Mouse (Mus musculus): ENCODE measurements around the gene Crocc. TPM values are rescaled to one million over a fixed set of nuclear protein-coding genes. Genes with fewer than 3 reads are reported as not detected.

The Crocc gene
- total RNA-seq, 2 experiments from 2014 or later, result 51.4 to 62.7 TPM

- intact Hi-C loops (cut with DNase I), result loop anchor here (1.0 to 5.0 kb wide), 2 partner anchors 48 to 66 kb away; no protein-coding TSS in a partner anchor
- no peak for DNase-seq (ENCODE audit: low spot score in 2 of 2)
These were observed 29.7 kb downstream of the Crocc start for GRCm38 (mm10) chr4:141030541-141031206.

GRCm38 (mm10) chr4:141024992-141025391 lies 35.4 kb downstream of the Crocc start:
- DNase-seq (ENCODE audit: low spot score in 2 of 2), result no peak
- intact Hi-C loops (cut with DNase I), result no loop called here

- DNase-seq (ENCODE audit: low spot score in 2 of 2), result peak in 1 of 2 experiments; percentile 55
- intact Hi-C loops (cut with DNase I), result no loop called here
These were observed 36.3 kb downstream of the Crocc start for GRCm38 (mm10) chr4:141024052-141024451.

GRCm38 (mm10) chr4:141021614-141021929 lies 38.8 kb downstream of the Crocc start:
- no peak for DNase-seq (ENCODE audit: low spot score in 2 of 2)
- intact Hi-C loops (cut with DNase I), result no loop called here

- intact Hi-C loops (cut with DNase I), result no loop called here
These were observed 39.3 kb downstream of the Crocc start for GRCm38 (mm10) chr4:141020811-141021613.

GRCm38 (mm10) chr4:141020220-141020619 lies 40.1 kb downstream of the Crocc start:
- intact Hi-C loops (cut with DNase I), result no loop called here
- no peak for DNase-seq (ENCODE audit: low spot score in 2 of 2)

More at GRCm38 (mm10) chr4:141020811-141021613, 39.3 kb downstream of the Crocc start:
- no peak for DNase-seq (ENCODE audit: low spot score in 2 of 2)

GRCm38 (mm10) chr4:141017657-141018436 lies 42.5 kb downstream of the Crocc start:
- intact Hi-C loops (cut with DNase I), result no loop called here
- DNase-seq (ENCODE audit: low spot score in 2 of 2), result no peak

- peak in 1 of 2 experiments; percentile 78 for DNase-seq (ENCODE audit: low spot score in 2 of 2)
- intact Hi-C loops (cut with DNase I), result no loop called here
These were observed 44.0 kb downstream of the Crocc start for GRCm38 (mm10) chr4:141016311-141016710.

GRCm38 (mm10) chr4:141015356-141015755 lies 45.0 kb downstream of the Crocc start:
- intact Hi-C loops (cut with DNase I), result no loop called here
- DNase-seq (ENCODE audit: low spot score in 2 of 2), result no peak

GRCm38 (mm10) chr4:141014856-141015255 lies 45.5 kb downstream of the Crocc start:
- intact Hi-C loops (cut with DNase I), result no loop called here
- DNase-seq (ENCODE audit: low spot score in 2 of 2), result no peak

- no peak for DNase-seq (ENCODE audit: low spot score in 2 of 2)
- intact Hi-C loops (cut with DNase I), result no loop called here
These were observed 46.2 kb downstream of the Crocc start for GRCm38 (mm10) chr4:141014114-141014513.

GRCm38 (mm10) chr4:141012558-141012957 lies 47.8 kb downstream of the Crocc start:
- DNase-seq (ENCODE audit: low spot score in 2 of 2), result peak in 1 of 2 experiments; percentile 60
- intact Hi-C loops (cut with DNase I), result no loop called here

- intact Hi-C loops (cut with DNase I), result no loop called here
- no peak for DNase-seq (ENCODE audit: low spot score in 2 of 2)
These were observed 48.6 kb downstream of the Crocc start for GRCm38 (mm10) chr4:141011556-141012328.

GRCm38 (mm10) chr4:141010941-141011429 lies 49.4 kb downstream of the Crocc start:
- intact Hi-C loops (cut with DNase I), result no loop called here
- DNase-seq (ENCODE audit: low spot score in 2 of 2), result no peak

- no peak for DNase-seq (ENCODE audit: low spot score in 2 of 2)
- intact Hi-C loops (cut with DNase I), result no loop called here
These were observed 49.8 kb downstream of the Crocc start for GRCm38 (mm10) chr4:141010526-141010925.

- no peak for DNase-seq (ENCODE audit: low spot score in 2 of 2)
- intact Hi-C loops (cut with DNase I), result no loop called here
These were observed 50.2 kb downstream of the Crocc start, which contains the start of gene Mfap2 for GRCm38 (mm10) chr4:141010118-141010517. Gene Mfap2 (plus strand): TSS chr4:141010418.

GRCm38 (mm10) chr4:141008028-141008427 lies 52.3 kb downstream of the Crocc start:
- intact Hi-C loops (cut with DNase I), result no loop called here
- DNase-seq (ENCODE audit: low spot score in 2 of 2), result no peak

GRCm38 (mm10) chr4:141005983-141006382 lies 54.4 kb downstream of the Crocc start:
- intact Hi-C loops (cut with DNase I), result no loop called here
- no peak for DNase-seq (ENCODE audit: low spot score in 2 of 2)

- no peak for DNase-seq (ENCODE audit: low spot score in 2 of 2)
- intact Hi-C loops (cut with DNase I), result no loop called here
These were observed 63.5 kb downstream of the Crocc start for GRCm38 (mm10) chr4:140996812-140997211.

All from left cerebral cortex, postnatal 25 days (tissue).